Mouse (Mus musculus) thymus, postnatal 25 days (tissue): ENCODE results near the gene Ddah2.
"Not testable (repeated sequence)": the region's sequence is repeated elsewhere in the genome, so short reads cannot be mapped to it uniquely, and the experiment has no call there.

Experiments
- DNase-seq: peaks from one replicate; pipeline ENCODE4 v3.0.0; 2022

Ddah2 gene

GRCm38 (mm10) chr17:35028315-35028714 lies 30.5 kb upstream of the Ddah2 start:
- DNase-seq: no peak

- DNase-seq: peak; percentile 55
Observed at GRCm38 (mm10) chr17:35029691-35030532, 28.9 kb upstream of the Ddah2 start.

GRCm38 (mm10) chr17:35031272-35031671 lies 27.6 kb upstream of the Ddah2 start:
- no peak for DNase-seq

DNA sequence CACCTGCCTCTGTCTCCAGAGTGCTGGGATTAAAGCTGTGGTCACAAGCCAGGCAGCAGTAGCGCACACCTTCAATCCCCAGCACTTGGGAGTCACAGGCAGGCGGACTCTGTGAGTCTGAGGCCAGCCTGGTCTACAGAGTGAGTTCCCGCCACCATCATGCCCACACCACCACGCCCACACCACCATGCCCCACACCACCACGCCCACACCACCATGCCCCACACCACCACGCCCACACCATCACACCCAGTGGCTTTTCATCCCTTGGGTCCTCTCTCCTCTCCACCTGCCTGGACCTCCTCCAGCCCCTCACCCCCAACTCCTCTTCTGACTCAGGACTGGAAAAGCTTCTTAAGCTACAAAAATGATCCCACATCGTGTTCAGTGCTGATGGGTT lies 27.0 kb upstream of the Ddah2 start:
- DNase-seq: no peak

DNA sequence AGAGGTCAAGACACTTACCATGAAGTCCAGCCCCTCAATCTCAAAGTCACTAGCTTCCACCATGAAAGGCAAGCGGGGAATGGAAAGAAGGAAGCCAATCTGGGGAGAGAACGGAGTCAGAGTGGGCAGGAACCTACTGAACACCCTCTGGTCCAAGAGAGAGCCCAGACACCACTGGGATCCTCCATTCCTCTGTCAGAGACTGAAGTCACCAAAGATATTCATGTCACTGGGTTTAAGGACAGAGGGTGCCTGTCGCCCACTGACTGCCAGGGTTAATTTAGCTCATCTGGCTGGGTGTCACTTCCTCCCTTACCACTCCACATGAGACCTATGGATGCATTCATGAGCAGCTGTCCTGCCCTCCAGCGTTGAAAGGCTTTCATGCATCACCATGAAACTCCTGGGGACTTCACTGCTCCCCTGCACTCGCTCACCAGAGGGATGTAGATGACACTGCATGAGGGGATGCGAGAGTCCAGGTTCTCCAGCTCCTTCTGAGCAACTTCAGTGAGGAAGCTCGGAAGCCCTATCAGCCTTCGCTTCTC lies 26.4 kb upstream of the Ddah2 start:
- no peak for DNase-seq

DNA sequence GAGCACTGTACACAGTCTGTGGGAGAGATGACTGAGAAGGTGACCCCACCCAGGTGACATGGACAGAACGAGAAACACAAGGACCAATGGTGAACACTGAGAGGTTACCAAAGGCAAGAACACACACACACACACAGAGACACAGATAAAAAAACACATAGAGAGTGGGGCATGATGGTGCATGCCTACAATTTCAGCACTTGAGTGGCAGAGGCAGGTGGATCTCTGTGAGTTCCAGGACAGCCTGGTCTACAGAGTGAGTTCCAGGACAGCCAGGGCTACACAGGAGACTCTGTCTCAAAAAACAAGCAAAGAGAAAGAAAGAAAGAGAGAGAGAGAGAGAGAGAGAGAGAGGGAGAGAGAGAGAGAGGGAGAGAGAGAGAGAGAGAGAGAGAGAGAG lies 25.1 kb upstream of the Ddah2 start:
- DNase-seq: not testable (repeated sequence)

DNA sequence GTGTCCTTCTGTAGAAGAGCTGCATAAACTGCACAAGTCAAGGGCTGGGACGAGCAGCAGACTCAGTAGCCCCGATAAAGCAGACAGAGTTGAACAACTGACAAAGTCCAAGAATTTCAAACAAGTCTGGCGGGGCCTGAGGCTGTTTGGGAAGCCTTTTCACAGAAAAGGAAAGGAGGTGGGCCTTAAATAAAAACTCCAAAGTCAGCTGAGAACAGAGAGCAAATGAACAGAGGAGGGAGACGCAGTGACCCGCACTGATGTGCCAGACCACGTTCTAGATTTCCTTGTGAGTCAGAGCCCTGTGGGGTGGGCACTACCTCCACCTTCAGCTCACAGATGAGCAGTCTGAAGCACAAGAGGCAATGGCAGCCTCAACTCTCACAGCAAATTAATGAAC lies 23.9 kb upstream of the Ddah2 start:
- no peak for DNase-seq

DNA sequence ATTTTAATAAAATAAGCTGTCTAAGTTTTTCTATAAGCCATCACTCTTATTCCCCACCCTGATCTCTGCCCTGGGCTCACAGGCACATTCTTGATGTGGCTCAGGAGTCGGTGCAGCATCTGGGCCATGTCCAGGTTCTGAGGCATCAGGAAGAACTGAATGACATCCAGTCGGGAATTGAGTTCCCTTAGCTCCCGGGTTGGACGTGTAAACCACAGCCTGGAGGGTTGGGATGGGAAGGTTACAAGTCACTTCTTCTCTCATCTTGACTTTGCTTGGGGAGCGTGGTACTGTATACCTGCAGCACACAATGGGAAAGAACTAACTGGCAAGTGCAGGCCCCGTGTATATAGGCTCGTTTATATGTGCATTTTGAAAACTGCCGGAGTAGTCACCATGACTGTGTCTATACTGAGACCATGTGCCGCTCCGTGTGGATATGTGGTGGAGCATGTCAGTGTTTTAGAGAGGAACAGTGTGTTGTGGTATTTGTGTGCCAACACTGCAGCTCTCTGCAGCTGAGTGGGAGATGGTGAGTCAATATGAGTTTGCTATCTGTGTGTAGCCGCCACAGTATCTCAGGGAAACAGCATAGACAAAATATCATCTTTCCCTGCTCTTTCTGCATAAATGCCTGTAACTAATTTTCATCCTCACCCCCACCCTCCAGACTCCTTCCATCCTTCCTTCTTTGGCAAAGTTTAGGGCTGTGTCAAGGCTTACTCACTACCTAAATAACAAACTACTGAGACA lies 19.5 kb upstream of the Ddah2 start:
- no peak for DNase-seq

- no peak for DNase-seq
Observed at GRCm38 (mm10) chr17:35043794-35044193, 15.0 kb upstream of the Ddah2 start.

GRCm38 (mm10) chr17:35044904-35045806 lies 13.7 kb upstream of the Ddah2 start:
- DNase-seq: no peak

GRCm38 (mm10) chr17:35045807-35046680 lies 12.8 kb upstream of the Ddah2 start:
- no peak for DNase-seq

DNA sequence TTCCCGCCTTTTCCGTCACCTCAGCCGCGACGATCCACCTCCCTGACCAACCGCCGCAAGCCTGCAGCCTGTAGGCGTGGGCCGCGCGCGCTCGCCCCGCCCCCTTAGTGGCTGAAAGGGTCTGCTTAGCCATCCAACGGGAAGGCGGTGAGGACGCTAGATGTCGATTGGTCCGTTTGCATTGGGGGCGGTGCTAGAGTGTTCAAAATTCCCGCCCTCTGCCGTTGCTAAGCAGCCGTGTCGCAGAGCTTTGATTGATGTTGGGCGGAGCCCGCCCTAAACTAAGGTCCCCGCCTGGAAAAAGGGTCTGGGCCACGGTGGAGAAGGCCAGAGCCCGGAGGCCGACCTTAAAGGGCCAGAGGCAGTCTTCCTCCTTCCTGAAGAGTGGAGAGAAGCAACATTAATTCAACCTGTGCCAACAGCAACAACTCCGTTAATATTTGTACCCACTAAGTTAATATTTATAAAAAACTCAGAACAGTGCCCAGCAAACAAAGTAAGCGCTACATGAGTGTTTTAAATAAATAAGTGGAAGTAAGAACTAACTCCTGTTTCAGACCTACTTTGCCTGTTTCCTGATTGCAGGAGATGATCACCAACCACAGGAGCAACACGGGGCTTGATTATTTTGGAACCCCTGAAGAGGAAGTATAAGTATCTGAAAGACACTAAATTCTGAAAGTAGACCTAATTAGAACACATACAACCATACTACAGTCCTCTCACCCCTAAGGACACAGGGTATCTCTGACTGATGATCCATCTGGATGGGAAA lies 12.0 kb upstream of the Ddah2 start, which contains the start of gene Msh5:
Gene Msh5 (minus strand): TSS at position 65 of the 775 bp plus-strand sequence.
- DNase-seq: peak; percentile 98

- DNase-seq: peak; percentile 27
Observed at GRCm38 (mm10) chr17:35047688-35048087, 11.1 kb upstream of the Ddah2 start.

DNA sequence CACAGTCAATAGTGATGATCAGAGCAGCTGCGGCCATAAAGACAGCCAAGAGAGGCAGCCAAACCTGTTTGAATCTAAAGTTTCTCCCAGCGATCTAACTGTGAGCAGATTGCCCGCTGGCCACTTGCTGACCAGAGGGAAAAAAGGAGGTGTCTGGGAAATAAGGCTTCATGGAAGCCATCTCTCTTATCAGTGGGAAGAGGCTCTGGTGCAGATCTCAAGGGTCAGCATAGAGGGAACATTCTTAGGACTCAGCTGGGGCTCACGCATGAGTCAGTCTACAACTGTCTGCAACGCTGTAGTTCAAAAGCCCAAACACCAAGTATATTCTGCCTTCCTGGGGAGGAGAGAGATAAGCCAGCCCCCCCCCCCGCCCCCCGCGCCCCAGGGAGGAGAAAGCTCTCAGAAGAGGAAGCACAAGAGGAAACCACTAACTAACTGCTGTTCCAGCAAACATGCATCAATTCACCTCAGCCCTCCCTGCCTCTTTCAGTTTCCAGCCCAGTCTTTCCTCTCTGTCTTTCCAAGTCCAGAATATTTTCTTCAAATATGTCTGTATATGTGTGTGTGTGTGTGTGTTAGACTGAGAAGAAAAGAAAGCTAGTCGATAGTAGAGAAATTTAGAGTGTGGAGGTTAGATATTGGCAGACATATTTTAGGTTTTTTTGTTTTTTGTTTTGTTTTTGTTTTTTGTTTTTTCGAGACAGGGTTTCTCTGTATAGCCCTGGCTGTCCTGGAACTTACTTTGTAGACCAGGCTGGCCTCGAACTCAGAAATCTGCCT lies 10.5 kb upstream of the Ddah2 start:
- peak; percentile 54 for DNase-seq

GRCm38 (mm10) chr17:35048932-35049440 lies 9.8 kb upstream of the Ddah2 start:
- DNase-seq: peak; percentile 36

DNA sequence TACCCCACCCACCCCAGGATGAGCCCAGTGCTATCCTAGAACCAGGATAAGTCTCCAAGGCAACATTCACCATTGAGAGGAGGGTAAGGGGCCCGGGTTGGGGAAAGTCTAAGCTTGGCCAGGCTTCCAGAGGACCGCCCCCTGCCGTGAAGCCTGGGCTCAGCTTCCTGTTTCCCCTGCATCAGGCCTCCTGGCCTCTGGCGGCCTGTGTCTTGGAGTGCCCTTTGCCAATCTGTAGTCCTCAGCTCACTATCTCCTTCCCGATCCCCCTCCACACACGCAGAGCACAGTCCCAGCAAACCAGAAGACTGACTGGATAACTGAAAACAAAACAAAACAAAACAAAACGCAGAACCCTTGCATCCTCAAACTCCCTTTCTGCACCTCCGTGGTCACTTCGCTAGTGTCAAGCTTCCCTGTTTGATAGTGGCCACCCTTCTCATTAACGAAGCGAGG lies 9.2 kb upstream of the Ddah2 start, which contains the start of gene Clic1:
Gene Clic1 (plus strand): TSS at position 406 of the 456 bp plus-strand sequence.
- peak; percentile 76 for DNase-seq

- DNase-seq: peak; percentile 86
Observed at GRCm38 (mm10) chr17:35050126-35050750, 8.6 kb upstream of the Ddah2 start.

- DNase-seq: peak; percentile 77
Observed at GRCm38 (mm10) chr17:35051156-35052086, 7.4 kb upstream of the Ddah2 start.
